In the genomic region with DNA sequence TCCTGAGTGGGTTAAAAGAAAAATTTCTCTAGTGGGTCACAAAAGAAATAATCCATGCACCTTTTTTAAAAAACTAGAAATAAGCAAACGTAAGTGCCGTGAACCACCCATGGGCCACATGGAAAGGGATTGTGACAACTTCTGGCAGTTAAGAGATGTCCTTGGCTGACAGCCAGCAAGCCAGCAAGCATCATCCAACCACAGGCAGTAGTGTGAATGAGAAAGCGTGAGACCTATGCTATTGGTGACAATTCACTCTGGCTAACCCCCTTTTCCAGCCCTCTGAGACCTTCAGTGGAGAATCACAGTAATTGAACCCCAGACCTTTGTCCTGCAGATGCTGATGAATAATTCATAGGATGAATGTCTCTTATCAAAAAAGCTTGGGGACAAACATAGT, we compare ENCODE assay signal across 12 mouse cellular contexts.
A peak's percentile ranks its signal among the peaks of the same experiment; 100 is the strongest.
DNase-seq lines count a peak whose midpoint lies in the region; ATAC-seq and TF ChIP-seq lines count a peak whose summit lies in the region.
"Had no signal": no experiment of that assay in that cellular context is flagged by ENCODE, and none has a peak within 500 bp of the region (broad histone marks: within the 10 kb centered on the region; RNA-seq: fewer than 3 reads in every experiment).

No protein-coding gene starts in this region.

- H3K4me3 ChIP-seq in heart, embryonic 11.5 days (ENCODE audit: low read depth, low read length): no peak overlapping the region
- H3K4me3 ChIP-seq in lung, embryonic 14.5 days (ENCODE audit: low read depth, low read length): no peak overlapping the region
- no peak overlapping the region for H3K4me3 ChIP-seq in lung, adult 2 months (replicated peaks; ENCODE audit: extremely low read depth, low read depth, low read length)
- no peak overlapping the region for H3K4me3 ChIP-seq in forebrain, postnatal 0 days (ENCODE audit: low read depth, low read length)
- H3K4me3 ChIP-seq: embryonic facial prominence, embryonic 15.5 days; limb, embryonic 15.5 days had no signal

- ATAC-seq in heart, embryonic 11.5 days (replicated peaks; ENCODE audit: insufficient number of reproducible peaks, low FRiP score, low TSS enrichment): no peak
- no peak for ATAC-seq in lung, embryonic 14.5 days (ENCODE audit: insufficient read depth)
- ATAC-seq in forebrain, postnatal 0 days: no peak
- ATAC-seq: intestine, postnatal 0 days had no signal

- H3K4me2 ChIP-seq in heart, embryonic 11.5 days: no peak overlapping the region
- H3K4me2 ChIP-seq in lung, embryonic 14.5 days: no peak overlapping the region
- H3K4me2 ChIP-seq in forebrain, postnatal 0 days (ENCODE audit: low read depth): no peak overlapping the region
- H3K4me2 ChIP-seq: embryonic facial prominence, embryonic 15.5 days; limb, embryonic 15.5 days had no signal

- no peak overlapping the region for H3K9ac ChIP-seq in heart, embryonic 11.5 days (ENCODE audit: low read depth, low read length)
- no peak overlapping the region for H3K9ac ChIP-seq in lung, embryonic 14.5 days
- H3K9ac ChIP-seq in forebrain, postnatal 0 days: no peak overlapping the region
- H3K9ac ChIP-seq: embryonic facial prominence, embryonic 15.5 days; limb, embryonic 15.5 days had no signal

- DNase-seq in heart, postnatal 14 days: peak; percentile 19 to 24
- DNase-seq in lung, embryonic 14.5 days: peak; percentile 66
- no peak for DNase-seq in lung, adult 2 months
- DNase-seq in adrenal gland, postnatal 10 days: peak; percentile 68
- peak; percentile 19 for DNase-seq in forebrain, postnatal 0 days
- DNase-seq in thymus, postnatal 25 days: no peak
- DNase-seq in gastrocnemius, adult 8-10 months (ENCODE audit: low spot score in 2 of 2): no peak

- no peaks in the 10 kb centered on the region for H3K4me1 ChIP-seq in heart, embryonic 11.5 days (ENCODE audit: control insufficient read depth, insufficient read depth, low read length)
- H3K4me1 ChIP-seq in lung, embryonic 14.5 days (ENCODE audit: insufficient read depth): no peaks in the 10 kb centered on the region
- no peaks in the 10 kb centered on the region for H3K4me1 ChIP-seq in lung, adult 2 months (ENCODE audit: control insufficient read depth, insufficient read depth, low read length)
- no peaks in the 10 kb centered on the region for H3K4me1 ChIP-seq in forebrain, postnatal 0 days (ENCODE audit: insufficient read depth)
- H3K4me1 ChIP-seq: embryonic facial prominence, embryonic 15.5 days; limb, embryonic 15.5 days had no signal

- TF ChIP-seq CTCF in lung, embryonic 14.5 days (IDR thresholded peaks at IDR 0.05; ENCODE audit: low read depth): no peak
- TF ChIP-seq CTCF in lung, adult 2 months (IDR thresholded peaks at IDR 0.05; ENCODE audit: insufficient read depth, low read length): no peak
- no peak for TF ChIP-seq CTCF in forebrain, postnatal 0 days (IDR thresholded peaks at IDR 0.05; ENCODE audit: low read depth)

- no peak for TF ChIP-seq POLR2A in lung, adult 2 months (IDR thresholded peaks at IDR 0.05; ENCODE audit: borderline replicate concordance, extremely low read depth, low read depth, low read length)

- H3K9me3 ChIP-seq in heart, embryonic 11.5 days (replicated peaks; ENCODE audit: control insufficient read depth, low read length): no peaks in the 10 kb centered on the region
- no peaks in the 10 kb centered on the region for H3K9me3 ChIP-seq in lung, embryonic 14.5 days (ENCODE audit: low read depth, low read length)
- H3K9me3 ChIP-seq in forebrain, postnatal 0 days (ENCODE audit: low read length): no peaks in the 10 kb centered on the region
- H3K9me3 ChIP-seq: embryonic facial prominence, embryonic 15.5 days; G1E; limb, embryonic 15.5 days had no signal

- no peak overlapping the region for H3K27ac ChIP-seq in heart, embryonic 11.5 days (ENCODE audit: low read depth, low read length)
- no peak overlapping the region for H3K27ac ChIP-seq in lung, embryonic 14.5 days (ENCODE audit: low read depth)
- no peak overlapping the region for H3K27ac ChIP-seq in forebrain, postnatal 0 days (ENCODE audit: low read depth, low read length)
- H3K27ac ChIP-seq: embryonic facial prominence, embryonic 15.5 days; limb, embryonic 15.5 days had no signal

- H3K27me3 ChIP-seq in heart, embryonic 11.5 days (ENCODE audit: control insufficient read depth, insufficient read depth, low read length): no peaks in the 10 kb centered on the region
- H3K27me3 ChIP-seq in lung, embryonic 14.5 days (ENCODE audit: insufficient read depth, low read length): no peaks in the 10 kb centered on the region
- H3K27me3 ChIP-seq in forebrain, postnatal 0 days (ENCODE audit: insufficient read depth, low read length): no peaks in the 10 kb centered on the region
- H3K27me3 ChIP-seq: embryonic facial prominence, embryonic 15.5 days; limb, embryonic 15.5 days had no signal

- intact Hi-C loops in heart, postnatal 14 days (cut with DNase I): no loop called here

- WGBS in heart, embryonic 11.5 days (ENCODE audit: insufficient replicate concordance): 69% methylated on average over 3 of the region's 3 CpGs
- WGBS in lung, embryonic 14.5 days: 34% methylated on average over 3 of the region's 3 CpGs
- WGBS in lung, adult 2 months: 36% methylated on average over 3 of the region's 3 CpGs
- WGBS in forebrain, postnatal 0 days: 25% methylated on average over 3 of the region's 3 CpGs

- no peaks in the 10 kb centered on the region for H3K36me3 ChIP-seq in heart, embryonic 11.5 days (ENCODE audit: control insufficient read depth, insufficient read depth, low read length)
- no peaks in the 10 kb centered on the region for H3K36me3 ChIP-seq in lung, embryonic 14.5 days (ENCODE audit: insufficient read depth)
- H3K36me3 ChIP-seq in forebrain, postnatal 0 days (ENCODE audit: insufficient read depth): no peaks in the 10 kb centered on the region
- H3K36me3 ChIP-seq: embryonic facial prominence, embryonic 15.5 days; G1E; limb, embryonic 15.5 days had no signal

Comparison
In these comparisons a context has a peak if more than half of its experiments do, and no peak if none do; other contexts are left out.
1. DNase-seq: peak in heart, postnatal 14 days (2 of 2), lung, embryonic 14.5 days (single experiment), adrenal gland, postnatal 10 days (single experiment) and forebrain, postnatal 0 days (single experiment); none in lung, adult 2 months (single experiment), thymus, postnatal 25 days (single experiment) and gastrocnemius, adult 8-10 months (0 of 2).